In the genomic region with DNA sequence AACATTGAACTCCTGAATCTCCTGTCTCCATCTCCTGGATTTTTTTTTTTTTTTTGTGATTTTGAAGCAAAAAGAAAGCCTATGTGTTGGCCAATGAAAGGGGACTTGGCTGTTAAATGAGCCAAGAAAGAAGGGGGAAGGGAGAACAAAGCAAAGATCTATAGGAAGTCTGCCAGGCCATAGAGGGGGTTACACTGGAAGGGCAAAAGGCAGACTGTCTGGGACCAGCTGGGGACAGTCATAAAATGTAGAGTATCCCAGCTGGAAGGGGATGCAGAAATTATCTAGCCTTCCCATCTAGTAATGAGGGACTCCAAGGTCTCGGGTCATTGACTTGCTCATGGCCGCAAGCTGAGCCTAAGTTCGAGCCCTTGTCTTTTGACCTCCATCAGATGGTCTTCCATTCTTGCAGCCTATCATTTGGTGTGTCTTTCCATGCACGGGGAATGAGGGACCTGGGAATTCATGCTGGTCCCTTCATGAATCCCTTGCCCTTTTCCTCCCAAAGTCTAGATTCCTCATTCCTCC, we compare ENCODE assay signal across 27 mouse cellular contexts.
DNase-seq lines count a peak whose midpoint lies in the region; ATAC-seq lines count a peak whose summit lies in the region.
"Had no signal": no experiment of that assay in that cellular context is flagged by ENCODE, and none has a peak within 500 bp of the region (broad histone marks: within the 10 kb centered on the region; RNA-seq: fewer than 3 reads in every experiment).

No protein-coding gene starts in this region.

- no peak overlapping the region for H3K27ac ChIP-seq in kidney, embryonic 14.5 days (ENCODE audit: low read depth, low read length)
- peak overlapping the region; percentile 47; the same call in 1 of the 2 replicates for H3K27ac ChIP-seq in kidney, embryonic 16.5 days (ENCODE audit: low read length)
- H3K27ac ChIP-seq in lung, embryonic 15.5 days = peak overlapping the region; percentile 59
- H3K27ac ChIP-seq: forebrain, embryonic 10.5 days; forebrain, embryonic 13.5 days; heart, embryonic 15.5 days; hindbrain, embryonic 10.5 days; hindbrain, embryonic 13.5 days had no signal

- H3K9me3 ChIP-seq in kidney, embryonic 14.5 days (ENCODE audit: control insufficient read depth, low read length) = no peaks in the 10 kb centered on the region
- H3K9me3 ChIP-seq in kidney, embryonic 16.5 days (ENCODE audit: low read length) = no peaks in the 10 kb centered on the region
- no peaks in the 10 kb centered on the region for H3K9me3 ChIP-seq in lung, embryonic 15.5 days
- H3K9me3 ChIP-seq: forebrain, embryonic 10.5 days; forebrain, embryonic 13.5 days; G1E; heart, embryonic 12.5 days; heart, embryonic 15.5 days; hindbrain, embryonic 10.5 days; hindbrain, embryonic 13.5 days had no signal

- H3K4me1 ChIP-seq in kidney, embryonic 14.5 days (ENCODE audit: control insufficient read depth, insufficient read depth, low read length) = peaks cover 29% of the 10 kb centered on the region
- H3K4me1 ChIP-seq in kidney, embryonic 16.5 days (ENCODE audit: insufficient read depth, low read length) = peaks cover 30% of the 10 kb centered on the region
- peaks cover 42% of the 10 kb centered on the region for H3K4me1 ChIP-seq in lung, embryonic 15.5 days
- H3K4me1 ChIP-seq: forebrain, embryonic 13.5 days; hindbrain, embryonic 13.5 days had no signal

- intact Hi-C loops in left cerebral cortex, postnatal 10 days (cut with DNase I) = loop anchor here (5.0 kb wide), 1 partner anchor 50 kb away; no protein-coding TSS in a partner anchor

- ATAC-seq in kidney, embryonic 14.5 days (ENCODE audit: low FRiP score, low TSS enrichment) = no peak
- ATAC-seq in kidney, embryonic 16.5 days (ENCODE audit: low FRiP score, low TSS enrichment) = peak; percentile 32; the same call in 1 of the 2 replicates
- peak; percentile 32; the same call in 1 of the 2 replicates for ATAC-seq in lung, embryonic 15.5 days (ENCODE audit: borderline replicate concordance, extremely low read depth, low FRiP score, low TSS enrichment)
- ATAC-seq: forebrain, embryonic 13.5 days; forebrain, embryonic 16.5 days; Patski had no signal

- no peaks in the 10 kb centered on the region for H3K27me3 ChIP-seq in kidney, embryonic 14.5 days (ENCODE audit: control insufficient read depth, insufficient read depth, low read length)
- H3K27me3 ChIP-seq in kidney, embryonic 16.5 days (ENCODE audit: insufficient read depth, low read length) = no peaks in the 10 kb centered on the region
- no peaks in the 10 kb centered on the region for H3K27me3 ChIP-seq in lung, embryonic 15.5 days
- H3K27me3 ChIP-seq: forebrain, embryonic 13.5 days; Patski had no signal

- H3K9ac ChIP-seq in kidney, embryonic 14.5 days (ENCODE audit: low read depth, low read length) = no peak overlapping the region
- H3K9ac ChIP-seq in kidney, embryonic 16.5 days (replicated peaks; ENCODE audit: low read length) = no peak overlapping the region
- H3K9ac ChIP-seq in lung, embryonic 15.5 days = no peak overlapping the region
- H3K9ac ChIP-seq: forebrain, embryonic 13.5 days; heart, embryonic 12.5 days; heart, embryonic 15.5 days; hindbrain, embryonic 13.5 days had no signal

- 52% methylated on average over 4 of the region's 4 CpGs for WGBS in kidney, embryonic 14.5 days
- WGBS in kidney, embryonic 16.5 days = 54% methylated on average over 4 of the region's 4 CpGs
- WGBS in lung, embryonic 15.5 days = 57% methylated on average over 4 of the region's 4 CpGs

- no peak overlapping the region for H3K4me3 ChIP-seq in kidney, embryonic 14.5 days (ENCODE audit: low read length)
- no peak overlapping the region for H3K4me3 ChIP-seq in kidney, embryonic 16.5 days (ENCODE audit: low read length)
- H3K4me3 ChIP-seq in lung, embryonic 15.5 days = no peak overlapping the region
- H3K4me3 ChIP-seq: forebrain, embryonic 10.5 days; forebrain, embryonic 13.5 days; heart, embryonic 12.5 days; heart, embryonic 15.5 days; hindbrain, embryonic 10.5 days; hindbrain, embryonic 13.5 days had no signal

- no peaks in the 10 kb centered on the region for H3K36me3 ChIP-seq in kidney, embryonic 14.5 days (ENCODE audit: control insufficient read depth, insufficient read depth, low read length)
- H3K36me3 ChIP-seq in kidney, embryonic 16.5 days (ENCODE audit: insufficient read depth, low read length) = no peaks in the 10 kb centered on the region
- H3K36me3 ChIP-seq in lung, embryonic 15.5 days = no peaks in the 10 kb centered on the region
- H3K36me3 ChIP-seq: G1E; heart, embryonic 12.5 days; heart, embryonic 15.5 days; hindbrain, embryonic 13.5 days had no signal

- DNase-seq in kidney, adult 11 months = peak; percentile 46
- no peak for DNase-seq in kidney, adult 18-20 months
- DNase-seq in lung, postnatal 4 days = no peak
- DNase-seq in kidney, postnatal 10 days = peak; percentile 65
- no peak for DNase-seq in left cerebral cortex, postnatal 10 days (ENCODE audit: extremely low spot score in 1 of 2, low spot score in 2 of 2)
- DNase-seq: adrenal gland, postnatal 10 days; adrenal gland, postnatal 36 days; B cell, adult 2 months; cerebellum, adult 18-20 months; cerebellum, adult 9-10 months; cerebellum, postnatal 14 days; gastrocnemius, postnatal 25 days; heart, adult 18-20 months; heart, postnatal 10 days; heart, postnatal 36 days had no signal

- no peak overlapping the region for H3K4me2 ChIP-seq in kidney, embryonic 14.5 days (replicated peaks; ENCODE audit: low read depth, low read length)
- no peak overlapping the region for H3K4me2 ChIP-seq in kidney, embryonic 16.5 days (replicated peaks; ENCODE audit: low read depth, low read length)
- H3K4me2 ChIP-seq in lung, embryonic 15.5 days = no peak overlapping the region
- H3K4me2 ChIP-seq: forebrain, embryonic 13.5 days; heart, embryonic 12.5 days; heart, embryonic 15.5 days; hindbrain, embryonic 13.5 days had no signal

Comparison
In these comparisons a context has a peak if more than half of its experiments do, and no peak if none do; other contexts are left out.
1. DNase-seq: peak in kidney, adult 11 months (single experiment) and kidney, postnatal 10 days (single experiment); none in kidney, adult 18-20 months (single experiment), lung, postnatal 4 days (0 of 2) and left cerebral cortex, postnatal 10 days (0 of 2).